Mouse (Mus musculus) hindbrain, embryonic 16.5 days (tissue): ENCODE measurements around the gene Rbp2. TPM values are rescaled to one million over a fixed set of nuclear protein-coding genes. Genes with fewer than 3 reads are reported as not detected.

Source experiments
- ATAC-seq: fragments of 200-750 bp; cut with Nextera tagmentation; 2 replicates; pipeline ENCODE4 v1.8.0; 2017; ENCODE audit warnings: moderate TSS enrichment, moderate library complexity
- H3K27ac ChIP-seq: fragments of 300-500 bp; sonication (generic); 2 replicates; pipeline ENCODE4 v1.5.1; 2014; ENCODE audit warnings: low read depth, mild to moderate bottlenecking, control low read depth, low read length, moderate library complexity
- H3K27me3 ChIP-seq: fragments of 300-500 bp; sonication (generic); replicated peaks from 2 replicates; pipeline ENCODE4 v1.6.1; 2014; ENCODE audit warnings: low read length; ENCODE audit not compliant: control insufficient read depth, insufficient read depth
- H3K36me3 ChIP-seq: fragments of 300-500 bp; sonication (generic); 2 replicates; pipeline ENCODE4 v1.6.1; 2014; ENCODE audit warnings: mild to moderate bottlenecking, low read length, moderate library complexity, mixed read lengths; ENCODE audit not compliant: control insufficient read depth, insufficient read depth
- H3K4me1 ChIP-seq: fragments of 300-500 bp; sonication (generic); 2 replicates; pipeline ENCODE4 v1.6.1; 2014; ENCODE audit warnings: low read depth, low read length; ENCODE audit not compliant: control insufficient read depth, insufficient read depth
- H3K4me2 ChIP-seq: fragments of 300-500 bp; sonication (generic); 2 replicates; pipeline ENCODE4 v1.6.1; 2014; ENCODE audit warnings: mild to moderate bottlenecking, low read length, control low read depth, moderate library complexity
- H3K4me3 ChIP-seq: fragments of 300-500 bp; sonication (generic); 2 replicates; pipeline ENCODE4 v1.5.1; 2014; ENCODE audit warnings: mild to moderate bottlenecking, low read length, control low read depth, moderate library complexity
- H3K9ac ChIP-seq: fragments of 300-500 bp; sonication (generic); 2 replicates; pipeline ENCODE4 v1.6.1; 2014; ENCODE audit warnings: low read depth, mild to moderate bottlenecking, control low read depth, low read length, moderate library complexity
- H3K9me3 ChIP-seq: fragments of 300-500 bp; sonication (generic); 2 replicates; pipeline ENCODE4 v1.6.1; 2014; ENCODE audit warnings: mild to moderate bottlenecking, low read length, moderate library complexity; ENCODE audit not compliant: control insufficient read depth
- WGBS: fragments of 180-500 bp; shearing (Covaris S2); extraction: QIAGEN DNeasy Blood & Tissue Kit; methylation state at CpG from one replicate; pipeline ENCODE4 v1.1.7; 2014; 5-methylcytosine and 5-hydroxymethylcytosine counted together
- polyA plus RNA-seq: library from polyadenylated mRNA; unstranded; fragments of >200 nt; fragmentation: Nextera tagmentation; extraction: Ambion mirVana; gene quantifications from 2 replicates; pipeline ENCODE4 v1.2.1, GENCODE M21; 2015

Rbp2 gene
- polyA plus RNA-seq, 1 experiment from 2014 or later: 0.98 TPM

DNA sequence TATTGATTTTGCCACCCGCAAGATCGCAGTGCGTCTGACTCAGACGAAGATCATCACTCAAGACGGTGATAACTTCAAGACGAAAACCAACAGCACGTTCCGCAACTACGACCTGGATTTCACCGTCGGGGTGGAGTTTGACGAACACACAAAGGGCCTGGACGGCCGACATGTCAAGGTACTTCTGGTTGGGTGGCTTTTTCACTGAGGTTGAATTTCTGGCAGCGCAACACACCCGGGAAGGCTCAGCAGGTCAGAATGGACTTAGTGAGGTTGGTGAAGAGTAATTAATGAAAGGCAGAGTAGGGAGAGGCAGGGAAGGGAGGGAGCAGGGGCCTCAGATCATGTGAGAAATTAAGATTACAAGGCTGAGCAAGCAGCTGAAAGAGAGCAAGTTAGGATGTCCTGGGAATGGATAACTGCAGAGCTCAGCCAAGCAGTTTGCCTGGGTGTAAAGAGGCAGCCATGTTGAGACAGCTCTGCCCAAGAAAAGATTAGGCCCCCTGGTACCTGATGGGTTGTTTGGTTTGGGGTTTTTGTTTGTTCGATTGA is 12.9 kb downstream of the Rbp2 start:
- WGBS: 78% methylated on average over 17 of the region's 17 CpGs

DNA sequence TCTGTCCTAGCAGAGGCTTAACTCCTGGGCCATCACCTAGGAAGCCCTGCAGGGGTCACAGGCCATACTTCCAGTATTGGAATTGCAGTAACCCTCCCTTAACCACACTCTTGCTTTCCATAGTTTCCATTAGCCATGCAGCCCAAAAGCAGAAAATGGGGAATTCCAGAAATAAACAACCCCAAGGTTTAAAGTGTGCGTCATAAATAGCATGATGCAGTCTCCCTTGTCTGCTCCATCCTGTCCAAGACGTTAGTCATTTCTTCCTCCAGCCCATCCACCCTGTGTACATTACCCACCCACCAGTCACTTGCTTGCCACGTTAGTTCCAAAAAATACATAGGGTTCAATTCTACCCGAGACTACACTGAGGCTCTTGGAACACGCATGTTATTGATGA is 13.7 kb downstream of the Rbp2 start:
- Histone ChIP-seq H3K4me1 (peaks cover 6% of the 10 kb centered on the region; the same call in 1 of the 2 replicates), H3K27me3 (no peaks in the 10 kb centered on the region), H3K27ac (no peak overlapping the region), H3K4me3 (no peak overlapping the region), H3K9ac (no peak overlapping the region), H3K4me2 (no peak overlapping the region), H3K36me3 (no peaks in the 10 kb centered on the region), H3K9me3 (no peaks in the 10 kb centered on the region)
- ATAC-seq: no peak
- WGBS: 87% methylated on average over 5 of the region's 5 CpGs

More for the DNA sequence above, 12.9 kb downstream of the Rbp2 start:
- Histone ChIP-seq H3K27ac (no peak overlapping the region), H3K4me3 (no peak overlapping the region), H3K4me2 (no peak overlapping the region), H3K9ac (no peak overlapping the region), H3K9me3 (no peaks in the 10 kb centered on the region), H3K36me3 (no peaks in the 10 kb centered on the region), H3K4me1 (peaks cover 6% of the 10 kb centered on the region; the same call in 1 of the 2 replicates), H3K27me3 (no peaks in the 10 kb centered on the region)
- ATAC-seq: no peak

DNA sequence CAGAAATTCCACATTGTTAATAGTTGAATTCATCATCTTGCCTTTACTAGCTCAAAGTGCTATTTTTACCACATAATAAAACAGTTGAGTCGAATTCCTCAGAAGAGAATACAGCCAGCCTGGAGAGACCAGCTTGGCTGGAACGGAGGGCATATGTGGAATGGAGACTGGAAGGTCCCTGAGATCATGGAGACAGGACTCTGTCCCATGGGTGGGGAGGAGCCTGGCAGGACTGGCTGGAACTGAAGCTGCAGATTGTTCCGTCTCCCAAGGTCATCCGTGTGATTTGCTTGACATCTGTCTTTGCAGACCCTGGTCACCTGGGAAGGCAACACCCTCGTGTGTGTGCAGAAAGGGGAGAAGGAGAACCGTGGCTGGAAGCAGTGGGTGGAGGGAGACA is 21.6 kb downstream of the Rbp2 start:
- ATAC-seq: no peak
- H3K4me1 ChIP-seq: no peaks in the 10 kb centered on the region
- H3K4me3 ChIP-seq: no peak overlapping the region
- H3K9ac ChIP-seq: no peak overlapping the region
- H3K4me2 ChIP-seq: no peak overlapping the region
- WGBS: 71% methylated on average over 6 of the region's 6 CpGs
- no peaks in the 10 kb centered on the region for H3K9me3 ChIP-seq
- no peaks in the 10 kb centered on the region for H3K36me3 ChIP-seq
- H3K27me3 ChIP-seq: no peaks in the 10 kb centered on the region
- H3K27ac ChIP-seq: no peak overlapping the region

DNA sequence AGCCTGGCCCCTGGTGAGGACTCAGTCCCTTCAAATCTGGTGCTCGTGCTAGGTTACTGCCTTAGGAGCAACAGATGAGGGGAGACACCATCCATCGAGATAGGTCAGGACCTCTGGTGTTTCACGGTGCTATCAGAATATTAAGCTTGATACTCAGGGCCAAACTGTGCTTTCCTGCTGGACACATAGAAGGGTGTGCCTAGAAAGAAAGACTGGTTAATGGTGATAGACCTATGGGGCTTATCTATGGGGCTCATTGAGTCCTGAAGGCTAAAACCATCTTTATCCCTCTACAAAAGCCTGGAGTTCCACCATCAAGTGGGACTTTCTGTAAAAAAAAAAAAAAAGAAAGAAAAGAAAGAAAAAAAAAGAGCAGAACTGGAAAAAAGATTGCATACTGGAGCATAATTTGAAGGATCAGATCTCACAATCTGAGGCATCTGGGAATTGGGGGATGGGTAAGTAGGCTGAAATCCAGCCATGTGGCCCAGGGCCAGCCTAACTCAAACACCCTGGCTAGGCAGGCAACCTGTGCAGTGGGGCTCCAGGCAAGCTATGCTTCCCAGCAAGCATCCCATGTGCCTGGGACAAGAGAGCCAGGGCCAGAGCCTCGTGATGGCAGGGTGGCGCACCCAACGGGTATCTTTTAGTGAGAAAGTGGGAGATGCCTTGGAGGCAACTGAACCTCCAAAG is 24.6 kb downstream of the Rbp2 start:
- ATAC-seq: no peak
- no peak overlapping the region for H3K9ac ChIP-seq
- H3K4me3 ChIP-seq: no peak overlapping the region
- no peaks in the 10 kb centered on the region for H3K27me3 ChIP-seq
- WGBS: 87% methylated on average over 6 of the region's 6 CpGs
- no peaks in the 10 kb centered on the region for H3K4me1 ChIP-seq
- no peak overlapping the region for H3K4me2 ChIP-seq
- no peak overlapping the region for H3K27ac ChIP-seq
- H3K9me3 ChIP-seq: no peaks in the 10 kb centered on the region
- no peaks in the 10 kb centered on the region for H3K36me3 ChIP-seq

DNA sequence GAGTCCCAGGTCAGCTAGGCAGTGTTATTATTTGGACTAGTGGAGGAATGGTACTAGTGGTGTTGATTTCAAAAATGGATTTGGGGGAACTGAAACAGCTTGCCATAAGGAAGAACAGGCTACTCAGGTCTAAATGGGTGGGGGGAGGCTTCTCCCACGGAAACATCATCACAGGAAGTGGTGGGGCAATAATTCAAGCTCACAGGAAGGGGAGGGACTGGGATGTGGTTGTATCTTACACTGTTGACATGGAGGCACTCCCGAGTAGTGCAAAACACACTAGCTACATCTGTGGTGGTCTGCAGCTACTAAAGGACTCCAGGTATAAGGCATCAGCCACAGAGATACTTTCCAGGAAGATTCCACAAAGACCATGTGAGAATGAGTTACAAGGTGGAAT is 38.0 kb downstream of the Rbp2 start:
- no peaks in the 10 kb centered on the region for H3K27me3 ChIP-seq
- H3K9me3 ChIP-seq: no peaks in the 10 kb centered on the region; the same call in 1 of the 2 replicates
- H3K36me3 ChIP-seq: no peaks in the 10 kb centered on the region
- H3K4me1 ChIP-seq: peaks cover 10% of the 10 kb centered on the region
- ATAC-seq: no peak
- no peak overlapping the region for H3K4me2 ChIP-seq
- H3K4me3 ChIP-seq: no peak overlapping the region
- 80% methylated on average over 2 of the region's 2 CpGs for WGBS
- no peak overlapping the region for H3K9ac ChIP-seq
- no peak overlapping the region for H3K27ac ChIP-seq

DNA sequence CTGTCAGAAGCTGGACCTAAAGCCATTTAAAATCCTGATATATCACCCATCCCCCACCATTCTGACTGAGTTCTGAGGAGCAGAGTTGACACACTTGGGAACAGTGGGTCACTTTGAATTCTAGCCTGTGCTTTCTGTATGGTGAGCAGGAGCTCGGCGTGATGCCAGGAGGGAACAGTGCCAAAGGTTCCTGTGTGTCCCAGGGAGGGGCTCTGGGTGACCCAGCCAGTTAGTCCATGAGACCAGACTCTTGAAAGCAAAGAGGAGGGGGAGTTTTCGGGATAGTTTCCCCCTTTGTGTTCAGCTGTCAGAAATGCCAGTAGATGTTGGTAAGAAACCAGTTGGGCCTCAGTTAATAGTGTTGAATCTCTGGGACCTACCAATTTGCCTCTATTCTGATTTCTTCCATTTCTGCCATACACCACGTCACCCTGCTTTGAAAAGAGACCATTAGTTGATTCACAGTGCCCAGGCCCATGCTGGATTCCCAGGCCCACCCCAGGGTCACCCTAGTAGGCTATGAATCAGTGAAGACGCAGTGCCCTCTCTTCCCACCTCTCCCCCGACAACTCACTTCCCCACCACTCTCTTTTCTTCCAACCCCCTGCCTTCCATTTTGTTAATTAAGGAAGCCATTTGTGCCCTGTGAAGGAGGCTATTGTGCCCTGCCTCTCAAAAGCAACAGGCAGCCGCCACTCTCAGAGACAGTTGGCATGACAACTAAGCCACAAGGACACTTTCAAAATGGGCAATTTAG is 39.0 kb downstream of the Rbp2 start:
- 36% methylated on average over 7 of the region's 7 CpGs for WGBS
- ATAC-seq: peak; percentile 89
- H3K27me3 ChIP-seq: no peaks in the 10 kb centered on the region
- no peak overlapping the region for H3K4me2 ChIP-seq
- peak overlapping the region; percentile 55; the same call in 1 of the 2 replicates for H3K27ac ChIP-seq
- H3K4me3 ChIP-seq: no peak overlapping the region
- H3K9me3 ChIP-seq: no peaks in the 10 kb centered on the region; the same call in 1 of the 2 replicates
- H3K36me3 ChIP-seq: no peaks in the 10 kb centered on the region
- peaks cover 10% of the 10 kb centered on the region for H3K4me1 ChIP-seq
- H3K9ac ChIP-seq: no peak overlapping the region

DNA sequence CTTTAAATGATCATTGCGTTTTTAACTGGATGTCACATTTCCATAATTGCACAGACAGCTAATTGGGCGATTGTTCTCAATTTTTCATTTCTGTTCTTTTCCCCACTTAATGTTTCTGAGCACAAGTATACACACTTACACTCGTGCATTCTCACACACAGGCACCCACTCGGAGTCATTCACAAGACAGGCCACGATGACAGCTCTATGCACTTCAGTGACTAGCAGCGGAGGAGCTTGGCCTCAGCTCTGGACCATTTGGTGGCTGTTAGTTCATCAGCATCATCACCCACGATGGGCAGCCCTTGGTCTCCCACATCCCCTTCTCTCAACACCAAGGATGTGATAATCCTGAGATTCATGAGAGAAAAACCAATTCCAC is 39.6 kb downstream of the Rbp2 start:
- 0 out of 2 replicates have a peak overlapping the region, but pooled peaks have one; percentile 27 for H3K27ac ChIP-seq
- WGBS: 33% methylated on average over 7 of the region's 7 CpGs
- H3K4me3 ChIP-seq: no peak overlapping the region
- H3K27me3 ChIP-seq: no peaks in the 10 kb centered on the region
- H3K4me1 ChIP-seq: peaks cover 10% of the 10 kb centered on the region
- H3K9ac ChIP-seq: no peak overlapping the region
- no peaks in the 10 kb centered on the region for H3K36me3 ChIP-seq
- peak; percentile 12; the same call in 1 of the 2 replicates for ATAC-seq
- no peaks in the 10 kb centered on the region for H3K9me3 ChIP-seq
- no peak overlapping the region for H3K4me2 ChIP-seq

DNA sequence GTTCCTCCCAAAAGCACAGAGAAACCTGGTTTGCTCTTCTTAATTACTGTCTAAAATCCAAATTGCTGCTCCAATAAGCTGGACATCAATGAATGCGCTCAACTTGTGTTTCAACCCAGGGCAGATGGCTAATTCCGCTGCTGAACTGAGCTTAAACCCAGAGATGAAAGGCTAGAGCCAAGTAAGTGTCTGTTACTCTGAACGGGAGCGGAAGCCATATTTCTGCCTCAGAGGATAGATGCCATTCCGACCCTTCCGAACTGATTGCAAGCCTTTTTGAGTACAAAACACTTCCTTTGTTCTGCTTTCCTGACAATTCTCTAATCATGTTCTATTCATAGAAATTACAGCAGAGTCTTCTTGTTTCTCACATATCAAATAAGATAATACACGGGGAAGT is 41.3 kb downstream of the Rbp2 start:
- Histone ChIP-seq H3K27me3 (no peaks in the 10 kb centered on the region), H3K9ac (no peak overlapping the region), H3K4me1 (peaks cover 10% of the 10 kb centered on the region), H3K36me3 (no peaks in the 10 kb centered on the region), H3K27ac (no peak overlapping the region), H3K9me3 (no peaks in the 10 kb centered on the region), H3K4me3 (no peak overlapping the region), H3K4me2 (no peak overlapping the region)
- no peak for ATAC-seq
- WGBS: 81% methylated on average over 7 of the region's 7 CpGs

DNA sequence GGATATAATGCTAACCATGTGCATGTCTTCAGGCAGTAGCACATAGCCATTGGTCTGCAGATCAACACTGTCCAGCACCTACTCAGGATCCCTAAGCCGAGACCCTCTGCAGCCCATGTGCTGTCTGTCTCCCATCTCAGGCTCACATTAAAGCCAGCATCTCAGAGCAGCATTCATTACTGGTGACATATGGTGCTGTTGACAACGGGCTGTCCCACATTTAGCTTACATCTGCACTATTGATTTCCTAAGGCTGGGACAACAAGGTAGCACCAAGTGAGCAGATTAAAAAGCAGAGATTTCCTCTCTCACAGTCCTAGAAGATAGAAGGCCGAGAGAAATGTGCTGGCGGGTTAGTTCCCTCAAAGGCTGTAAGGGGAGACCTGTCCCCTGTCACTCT is 43.9 kb downstream of the Rbp2 start:
- H3K4me3 ChIP-seq: no peak overlapping the region
- H3K9me3 ChIP-seq: no peaks in the 10 kb centered on the region
- 61% methylated on average over 4 of the region's 4 CpGs for WGBS
- H3K36me3 ChIP-seq: no peaks in the 10 kb centered on the region
- no peak for ATAC-seq
- no peaks in the 10 kb centered on the region for H3K27me3 ChIP-seq
- no peak overlapping the region for H3K9ac ChIP-seq
- no peak overlapping the region for H3K4me2 ChIP-seq
- H3K4me1 ChIP-seq: peaks cover 5% of the 10 kb centered on the region
- H3K27ac ChIP-seq: no peak overlapping the region
